ENCODE assay signal across 4 mouse cellular contexts in genomic region chr5:10162256-10162655, GRCm38 (mm10).
A peak's percentile ranks its signal among the peaks of the same experiment; 100 is the strongest.
DNase-seq lines count a peak whose midpoint lies in the region; TF ChIP-seq lines count a peak whose summit lies in the region.
"Not testable (repeated sequence)": the region's sequence is repeated elsewhere in the genome, so short reads cannot be mapped to it uniquely, and the experiment has no call there.

No protein-coding gene starts in this region.

- not testable (repeated sequence) for TF ChIP-seq POLR2A in myocyte (IDR thresholded peaks at IDR 0.05; ENCODE audit: insufficient read length, low read depth)

- not testable (repeated sequence) for H3K79me2 ChIP-seq in myocyte (ENCODE audit: control insufficient read depth, insufficient read depth)

- H3K4me3 ChIP-seq in myocyte: peak overlapping the region; percentile 12

- peak overlapping the region; percentile 77 for H3K4me2 ChIP-seq in myocyte (ENCODE audit: low read depth)

- H3ac ChIP-seq in myocyte (ENCODE audit: control insufficient read depth, insufficient read length): not testable (repeated sequence)

- H3K36me3 ChIP-seq in myocyte (ENCODE audit: control insufficient read depth, insufficient read depth): not testable (repeated sequence)

- DNase-seq in A20 (ENCODE audit: low read depth, low spot score) (peak; percentile 4), R1 (ENCODE audit: low read depth, low spot score) (peak; percentile 59)
- DNase-seq in heart, adult 11 months: peak; percentile 64

- H3K27me3 ChIP-seq in myocyte (ENCODE audit: control insufficient read depth, insufficient read depth, insufficient read length): not testable (repeated sequence)

Comparison
In these comparisons a context has a peak if more than half of its experiments do, and no peak if none do; other contexts are left out.
1. Peak in every context shown above with its lines: DNase-seq and H3K4me3 ChIP-seq.
2. DNase-seq: peak in every context shown above with its lines; median percentile 64 in heart, adult 11 months; 59 in R1; 4 in A20.